Mouse (Mus musculus) cortical plate, adult 2 months (tissue): ENCODE data around the gene Kiss1r. TPM values are rescaled to one million over a fixed set of nuclear protein-coding genes. Genes with fewer than 3 reads are reported as not detected.

Experiments
- H3K27ac ChIP-seq: fragments of 200-500 bp; 2 replicates; pipeline ENCODE4 v1.5.1; 2012; ENCODE audit warnings: low read length, control low read depth, inconsistent platforms; ENCODE audit not compliant: insufficient read depth
- H3K4me1 ChIP-seq: fragments of 200-500 bp; 2 replicates; pipeline ENCODE4 v1.6.1; 2011; ENCODE audit warnings: low read length; ENCODE audit not compliant: control insufficient read depth, insufficient read depth
- H3K4me3 ChIP-seq: fragments of 200-500 bp; 2 replicates; pipeline ENCODE4 v1.5.1; 2011; ENCODE audit warnings: mild to moderate bottlenecking, low read length, control low read depth; ENCODE audit not compliant: insufficient read depth
- CTCF ChIP-seq: fragments of 200-500 bp; IDR thresholded peaks from 2 replicates; pipeline ENCODE4 v1.5.1; 2011; ENCODE audit warnings: mild to moderate bottlenecking, control low read depth, low read length; ENCODE audit not compliant: insufficient read depth; ENCODE audit errors: extremely low read depth
- POLR2A ChIP-seq: fragments of 200-500 bp; IDR thresholded peaks from 2 replicates; pipeline ENCODE4 v1.6.1; 2011; ENCODE audit warnings: mild to moderate bottlenecking, low read length, control low read depth; ENCODE audit not compliant: insufficient read depth; ENCODE audit errors: extremely low read depth
- polyA plus RNA-seq: library from polyadenylated mRNA; depleted of rRNA; stranded (reverse); fragments of >200 nt; gene quantifications from 2 replicates; pipeline ENCODE4 v1.2.3, GENCODE M21; 2012

Gene Kiss1r
- polyA plus RNA-seq, 1 experiment = 12.5 TPM

- TF ChIP-seq CTCF = no peak
- TF ChIP-seq POLR2A = no peak
- Histone ChIP-seq H3K27ac (no peak overlapping the region), H3K4me3 (no peak overlapping the region), H3K4me1 (no peaks in the 10 kb centered on the region)
Observed at GRCm38 (mm10) chr10:79930826-79931186, 14.0 kb downstream of the Kiss1r start.

- Histone ChIP-seq H3K4me3 (no peak overlapping the region), H3K27ac (no peak overlapping the region), H3K4me1 (peaks cover 3% of the 10 kb centered on the region; the same call in 1 of the 2 replicates)
- TF ChIP-seq POLR2A (no peak), CTCF (no peak)
Observed at GRCm38 (mm10) chr10:79931797-79932196, 15.0 kb downstream of the Kiss1r start.

- peaks cover 3% of the 10 kb centered on the region; the same call in 1 of the 2 replicates for H3K4me1 ChIP-seq
- TF ChIP-seq CTCF (no peak), POLR2A (no peak)
- no peak overlapping the region for H3K4me3 ChIP-seq
- H3K27ac ChIP-seq = no peak overlapping the region
Observed at GRCm38 (mm10) chr10:79932736-79933135, 16.0 kb downstream of the Kiss1r start.

GRCm38 (mm10) chr10:79933145-79933679 is 16.4 kb downstream of the Kiss1r start:
- H3K27ac ChIP-seq = no peak overlapping the region
- H3K4me3 ChIP-seq = no peak overlapping the region
- TF ChIP-seq POLR2A = no peak
- TF ChIP-seq CTCF = no peak
- H3K4me1 ChIP-seq = peaks cover 3% of the 10 kb centered on the region; the same call in 1 of the 2 replicates

DNA sequence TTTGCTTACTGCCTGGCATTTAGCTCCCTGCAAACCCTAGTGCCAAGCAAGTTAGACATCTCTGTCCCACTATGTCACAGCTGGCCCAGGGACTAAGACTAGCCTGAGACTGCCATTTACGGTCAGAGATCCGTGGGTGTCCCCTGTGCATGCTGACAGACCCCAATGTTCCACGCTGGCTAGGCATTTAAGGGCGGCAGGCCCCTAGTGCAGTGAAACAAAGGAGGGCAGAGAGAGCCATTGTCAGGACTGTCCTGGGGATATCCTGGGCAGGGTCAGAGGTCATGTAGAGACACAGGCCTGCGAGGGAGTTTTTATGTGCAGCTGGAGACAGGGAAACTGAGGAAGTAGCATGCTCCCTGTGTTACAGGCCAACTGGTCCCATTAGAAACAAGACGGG is 17.1 kb downstream of the Kiss1r start:
- TF ChIP-seq POLR2A (no peak), CTCF (no peak)
- H3K4me3 ChIP-seq = no peak overlapping the region
- H3K4me1 ChIP-seq = peaks cover 3% of the 10 kb centered on the region; the same call in 1 of the 2 replicates
- no peak overlapping the region for H3K27ac ChIP-seq

GRCm38 (mm10) chr10:79934272-79934721 is 17.5 kb downstream of the Kiss1r start:
- Histone ChIP-seq H3K27ac (no peak overlapping the region), H3K4me3 (no peak overlapping the region), H3K4me1 (peaks cover 3% of the 10 kb centered on the region; the same call in 1 of the 2 replicates)
- TF ChIP-seq POLR2A = no peak
- no peak for TF ChIP-seq CTCF

DNA sequence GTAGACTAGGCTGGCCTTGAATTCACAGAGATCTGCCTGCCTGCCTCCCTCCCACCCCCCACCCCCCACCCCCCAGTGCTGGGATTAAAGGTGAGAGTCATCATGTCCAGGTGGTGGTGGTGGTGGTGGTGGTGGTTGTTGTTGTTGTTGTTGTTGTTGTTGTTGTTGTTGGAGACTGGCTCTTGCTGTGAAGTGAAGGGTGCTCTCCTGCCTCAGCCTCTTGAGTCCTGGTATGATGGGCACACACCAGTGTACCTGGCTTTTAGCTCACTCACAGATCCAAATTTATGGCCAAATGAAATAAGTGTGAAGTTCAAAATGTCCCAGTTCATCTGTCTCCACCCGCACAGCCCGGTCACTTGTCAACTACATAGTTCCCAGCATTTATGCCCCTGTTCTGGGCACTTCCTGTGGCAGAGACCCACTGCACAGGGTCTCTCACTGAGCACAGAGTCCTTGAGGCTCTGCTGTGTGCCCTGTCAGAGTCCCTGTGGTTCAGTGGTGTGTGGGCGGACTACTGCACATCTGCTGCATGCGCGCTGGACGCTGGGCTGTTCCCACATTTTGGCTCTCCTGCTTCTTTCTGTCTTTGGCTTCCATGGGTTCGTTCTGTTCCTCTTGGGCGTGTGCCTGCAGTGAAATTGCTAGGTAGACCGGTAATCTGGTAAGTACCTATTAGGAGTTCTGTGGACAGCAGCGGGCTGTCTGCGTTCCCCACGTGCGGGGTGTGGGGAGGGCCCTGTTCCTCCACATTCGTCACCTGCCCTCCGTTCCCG is 18.2 kb downstream of the Kiss1r start:
- Histone ChIP-seq H3K4me3 (no peak overlapping the region), H3K27ac (no peak overlapping the region), H3K4me1 (peaks cover 3% of the 10 kb centered on the region; the same call in 1 of the 2 replicates)
- TF ChIP-seq POLR2A = no peak
- no peak for TF ChIP-seq CTCF

GRCm38 (mm10) chr10:79936284-79936910 is 19.6 kb downstream of the Kiss1r start:
- Histone ChIP-seq H3K27ac (no peak overlapping the region), H3K4me1 (peaks cover 3% of the 10 kb centered on the region; the same call in 1 of the 2 replicates)
- TF ChIP-seq CTCF = no peak
- TF ChIP-seq POLR2A = no peak

GRCm38 (mm10) chr10:79936911-79937441 is 20.2 kb downstream of the Kiss1r start:
- Histone ChIP-seq H3K4me1 (peaks cover 3% of the 10 kb centered on the region; the same call in 1 of the 2 replicates), H3K27ac (no peak overlapping the region), H3K4me3 (no peak overlapping the region)
- TF ChIP-seq POLR2A (no peak), CTCF (no peak)

More at GRCm38 (mm10) chr10:79936284-79936910, 19.6 kb downstream of the Kiss1r start:
- no peak overlapping the region for H3K4me3 ChIP-seq
